Mouse (Mus musculus): ENCODE results near the gene Wdr35.

GRCm38 (mm10) chr12:8973820-8974465, at the start of gene Wdr35:
- TF ChIP-seq CTCF (IDR thresholded peaks at IDR 0.05; ENCODE audit: extremely low read depth, insufficient read length, insufficient replicate concordance, low read depth, low read length) (no peak), POLR2A (IDR thresholded peaks at IDR 0.05; ENCODE audit: low read depth, low read length) (no peak)
